Mouse (Mus musculus) brain, embryonic 14.5 days (tissue): Measurements from ENCODE around the gene Snap25. TPM values are rescaled to one million over a fixed set of nuclear protein-coding genes. Genes with fewer than 3 reads are reported as not detected.

Source experiments
- DNase-seq: peaks from one replicate; pipeline ENCODE4 v3.0.0-alpha.2; 2011; ENCODE audit warnings: low read depth
- CTCF ChIP-seq: fragments of 200-500 bp; IDR thresholded peaks from 2 replicates; pipeline ENCODE4 v1.5.1; 2012; ENCODE audit warnings: inconsistent platforms, mild to moderate bottlenecking, moderate library complexity, borderline replicate concordance; ENCODE audit not compliant: insufficient read depth, insufficient read length; ENCODE audit errors: extremely low read depth
- POLR2A ChIP-seq: fragments of 200-500 bp; IDR thresholded peaks from 2 replicates; pipeline ENCODE4 v1.6.1; 2012; ENCODE audit warnings: mild to moderate bottlenecking, inconsistent platforms, borderline replicate concordance; ENCODE audit not compliant: poor library complexity, insufficient read depth, insufficient read length, severe bottlenecking; ENCODE audit errors: extremely low read depth
- polyA plus RNA-seq: library from polyadenylated mRNA; depleted of rRNA; stranded (reverse); fragments of >200 nt; gene quantifications from 2 replicates; pipeline ENCODE4 v1.2.3, GENCODE M21; 2012; rRNA removed

The Snap25 gene
- 111 and 153 TPM in 2 replicates for polyA plus RNA-seq

DNA sequence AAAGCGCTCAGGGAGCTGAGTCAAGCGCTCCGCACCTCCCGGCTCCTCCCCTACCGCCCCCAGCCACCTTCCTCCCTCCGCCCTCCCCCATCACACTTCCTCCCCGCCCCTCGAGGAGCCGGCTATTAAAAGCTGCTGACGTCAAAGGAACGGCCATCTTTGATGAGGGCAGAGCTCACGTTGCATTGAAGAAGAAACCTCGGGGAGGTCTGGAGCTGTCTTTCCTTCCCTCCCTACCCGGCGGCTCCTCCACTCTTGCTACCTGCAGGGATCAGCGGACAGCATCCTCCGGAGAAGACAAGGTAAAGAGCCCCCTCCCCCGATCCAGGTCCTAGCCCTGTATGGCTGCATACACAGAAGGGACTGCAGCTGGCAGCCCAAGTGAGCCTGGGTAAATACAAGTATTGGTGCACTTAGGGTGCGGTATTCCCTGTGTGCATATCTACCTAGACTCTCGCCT lies at the start of gene Snap25:
Snap25 (plus strand) TSS at position 155 of the 460 bp plus-strand sequence.
- TF ChIP-seq POLR2A: peak; percentile 42; the same call in 1 of the 2 replicates
- no peak for TF ChIP-seq CTCF
- DNase-seq: peak; percentile 98

GRCm38 (mm10) chr2:136666951-136667350 lies 46.3 kb upstream of the Snap25 start:
- TF ChIP-seq POLR2A (no peak), CTCF (no peak)
- DNase-seq: no peak

- DNase-seq: no peak
- TF ChIP-seq POLR2A: no peak
- no peak for TF ChIP-seq CTCF
Observed at GRCm38 (mm10) chr2:136669183-136669582, 44.1 kb upstream of the Snap25 start.

DNA sequence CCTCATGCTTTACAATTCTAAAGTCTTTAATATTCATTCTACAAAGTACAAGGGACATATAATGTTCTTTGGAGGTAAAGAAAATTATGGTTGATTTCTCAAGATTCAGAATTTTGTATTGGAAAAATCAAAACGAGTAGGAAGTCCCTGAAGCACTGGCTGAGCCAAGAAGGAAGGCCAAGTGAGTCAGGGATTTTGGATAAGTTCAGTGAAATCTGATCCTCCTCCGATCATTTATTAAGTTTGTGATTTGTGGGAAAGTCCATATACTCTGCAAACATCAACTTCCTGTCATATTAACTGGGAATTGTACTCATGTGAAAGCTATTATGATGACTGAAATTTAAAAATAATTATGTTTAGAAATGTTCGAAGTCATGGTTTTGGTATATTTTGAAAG lies 43.6 kb upstream of the Snap25 start:
- no peak for DNase-seq
- TF ChIP-seq POLR2A (no peak), CTCF (no peak)

DNA sequence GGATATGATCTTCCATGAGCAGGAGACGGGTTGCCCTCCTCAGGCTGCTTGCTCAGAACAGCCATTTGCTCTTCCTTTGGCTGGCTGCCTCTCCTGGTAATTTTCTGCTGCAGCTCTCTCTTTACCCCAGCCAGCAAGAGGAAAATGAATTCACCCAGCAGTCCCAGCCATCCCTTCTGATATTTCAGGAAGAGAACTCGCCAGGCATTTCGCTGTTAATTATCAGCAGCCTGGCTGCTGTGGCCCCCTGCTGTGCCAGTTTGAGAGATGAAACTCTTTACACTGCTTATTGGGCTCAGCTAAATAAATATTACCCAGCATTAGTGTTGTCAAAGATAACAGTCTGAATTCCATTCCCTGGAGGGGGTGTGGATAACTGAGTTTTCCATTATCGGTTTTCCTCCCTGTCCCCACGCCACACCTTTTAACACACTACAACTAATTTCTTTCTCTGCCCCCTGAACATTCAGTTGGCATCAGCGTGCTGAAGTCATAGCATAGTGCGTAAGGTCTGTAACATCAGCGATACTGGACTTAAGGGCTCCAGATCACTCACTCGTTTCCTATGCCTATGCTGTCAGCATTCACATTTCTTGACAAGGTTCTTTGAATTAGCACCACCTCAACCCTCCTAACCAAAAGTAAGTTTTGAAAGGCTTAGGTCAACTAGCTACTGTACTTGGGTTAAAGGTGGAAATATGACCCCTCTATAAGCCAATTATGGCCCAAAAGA lies 42.5 kb upstream of the Snap25 start:
- peak; percentile 91 for DNase-seq
- TF ChIP-seq CTCF (no peak), POLR2A (no peak)

GRCm38 (mm10) chr2:136674077-136674757 lies 39.0 kb upstream of the Snap25 start:
- DNase-seq: peak; percentile 64
- no peak for TF ChIP-seq POLR2A
- TF ChIP-seq CTCF: no peak

- DNase-seq: no peak
- no peak for TF ChIP-seq POLR2A
- TF ChIP-seq CTCF: no peak
Observed at GRCm38 (mm10) chr2:136676196-136676595, 37.1 kb upstream of the Snap25 start.

- DNase-seq: no peak
- TF ChIP-seq POLR2A: no peak
- TF ChIP-seq CTCF: no peak
Observed at GRCm38 (mm10) chr2:136676918-136677445, 36.3 kb upstream of the Snap25 start.

DNA sequence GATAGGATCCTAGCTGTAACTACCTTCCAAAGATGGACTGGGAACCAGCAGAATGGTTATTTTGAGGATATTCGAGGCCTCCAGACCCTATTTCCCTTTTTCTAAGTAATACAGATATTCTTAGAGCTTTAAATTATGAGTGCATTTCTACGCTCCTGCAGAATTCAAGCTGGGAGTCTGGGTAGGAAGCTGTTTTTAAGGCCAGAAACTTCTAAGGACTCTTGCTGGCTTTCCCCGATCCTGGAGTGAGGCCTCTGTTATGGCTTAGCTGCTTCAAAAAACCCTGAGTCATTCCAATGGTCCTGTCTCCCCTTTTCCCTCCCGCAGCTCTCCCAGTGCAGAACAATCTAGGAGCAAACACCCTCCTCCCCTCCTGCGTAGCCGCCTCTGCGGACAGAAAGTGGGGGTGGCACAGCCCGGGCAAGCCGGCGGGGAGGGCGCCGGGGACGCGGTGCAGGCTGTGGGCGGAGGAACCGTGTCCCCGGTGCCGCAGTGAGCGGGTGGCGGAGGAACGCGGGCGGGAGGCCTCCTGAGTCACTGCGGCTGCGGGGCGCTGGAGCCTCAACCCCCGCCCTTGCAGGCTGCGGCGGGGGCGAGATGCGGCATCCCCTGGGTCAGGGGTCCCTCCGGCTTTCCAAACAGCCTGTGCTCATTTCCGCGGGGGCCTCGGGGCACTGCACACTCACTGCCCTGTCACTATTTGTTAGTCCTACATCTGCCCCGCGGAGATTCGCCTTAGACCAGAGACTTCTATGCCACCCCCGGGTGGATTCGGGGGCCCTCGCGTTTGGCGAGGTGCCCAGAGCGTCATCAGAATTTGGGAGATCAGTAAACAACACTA lies 34.7 kb upstream of the Snap25 start:
- TF ChIP-seq POLR2A (peak; percentile 36; the same call in 1 of the 2 replicates), CTCF (no peak)

GRCm38 (mm10) chr2:136679280-136680221 lies 33.7 kb upstream of the Snap25 start:
- peak; percentile 91 for DNase-seq
- no peak for TF ChIP-seq POLR2A
- TF ChIP-seq CTCF: no peak

More for the DNA sequence above, 34.7 kb upstream of the Snap25 start:
- DNase-seq: peak; percentile 81
